Mouse (Mus musculus) midbrain, embryonic 10.5 days (tissue): ENCODE measurements around the gene Rmnd5b. TPM values are rescaled to one million over a fixed set of nuclear protein-coding genes. Genes with fewer than 3 reads are reported as not detected.
"Not testable (repeated sequence)": the region's sequence is repeated elsewhere in the genome, so short reads cannot be mapped to it uniquely, and the experiment has no call there.

Experiments used
- DNase-seq: peaks from one replicate; pipeline ENCODE4 v3.0.0-alpha.2; 2017; ENCODE audit warnings: low spot score
- H3K27ac ChIP-seq: fragments of 300-500 bp; sonication (generic); replicated peaks from 2 replicates; pipeline ENCODE4 v1.5.1; 2016; ENCODE audit warnings: mild to moderate bottlenecking
- H3K27me3 ChIP-seq: fragments of 300-500 bp; sonication (generic); 2 replicates; pipeline ENCODE4 v1.6.1; 2016; ENCODE audit warnings: low read depth, mild to moderate bottlenecking; ENCODE audit not compliant: poor library complexity, severe bottlenecking
- H3K36me3 ChIP-seq: fragments of 300-500 bp; sonication (generic); 2 replicates; pipeline ENCODE4 v1.6.1; 2016; ENCODE audit warnings: mild to moderate bottlenecking, moderate library complexity
- H3K4me1 ChIP-seq: fragments of 300-500 bp; sonication (generic); 2 replicates; pipeline ENCODE4 v1.6.1; 2016
- H3K4me3 ChIP-seq: fragments of 300-500 bp; sonication (generic); 2 replicates; pipeline ENCODE4 v1.5.1; 2016; ENCODE audit warnings: mild to moderate bottlenecking, moderate library complexity
- H3K9me3 ChIP-seq: fragments of 300-500 bp; sonication (generic); replicated peaks from 2 replicates; pipeline ENCODE4 v1.6.1; 2016; ENCODE audit warnings: mild to moderate bottlenecking
- WGBS: fragments of 180-500 bp; shearing (Covaris S2); methylation state at CpG from one replicate; pipeline ENCODE4 v1.1.7; 2016; 5-methylcytosine and 5-hydroxymethylcytosine counted together
- polyA plus RNA-seq: library from polyadenylated mRNA; unstranded; fragments of >200 nt; fragmentation: Nextera tagmentation; extraction: Ambion mirVana; gene quantifications from 2 replicates; pipeline ENCODE4 v1.2.1, GENCODE M21; 2016

Rmnd5b gene
- polyA plus RNA-seq, 1 experiment from 2014 or later = 38.6 TPM

GRCm38 (mm10) chr11:51632130-51632753 lies 3.5 kb downstream of the Rmnd5b start:
- H3K27me3 ChIP-seq = no peaks in the 10 kb centered on the region
- peaks cover 23% of the 10 kb centered on the region for H3K36me3 ChIP-seq
- 89% methylated on average over 6 of the region's 6 CpGs for WGBS
- no peak for DNase-seq
- H3K27ac ChIP-seq = no peak overlapping the region
- H3K9me3 ChIP-seq = no peaks in the 10 kb centered on the region
- H3K4me1 ChIP-seq = peaks cover 23% of the 10 kb centered on the region
- H3K4me3 ChIP-seq = no peak overlapping the region

GRCm38 (mm10) chr11:51629651-51630314 lies 5.9 kb downstream of the Rmnd5b start:
- Histone ChIP-seq H3K36me3 (peaks cover 48% of the 10 kb centered on the region), H3K4me3 (no peak overlapping the region), H3K4me1 (peaks cover 5% of the 10 kb centered on the region), H3K9me3 (no peaks in the 10 kb centered on the region), H3K27ac (no peak overlapping the region), H3K27me3 (no peaks in the 10 kb centered on the region)
- DNase-seq = no peak
- WGBS = 90% methylated on average over 15 of the region's 15 CpGs

GRCm38 (mm10) chr11:51627907-51628306 lies 7.8 kb downstream of the Rmnd5b start:
- DNase-seq = no peak
- H3K9me3 ChIP-seq = no peaks in the 10 kb centered on the region
- H3K4me1 ChIP-seq = no peaks in the 10 kb centered on the region
- 87% methylated on average over 8 of the region's 8 CpGs for WGBS
- H3K27me3 ChIP-seq = no peaks in the 10 kb centered on the region
- no peak overlapping the region for H3K4me3 ChIP-seq
- no peak overlapping the region for H3K27ac ChIP-seq
- peaks cover 66% of the 10 kb centered on the region for H3K36me3 ChIP-seq

- WGBS = 95% methylated on average over 9 of the region's 9 CpGs
- Histone ChIP-seq H3K27me3 (no peaks in the 10 kb centered on the region), H3K4me1 (no peaks in the 10 kb centered on the region), H3K36me3 (peaks cover 71% of the 10 kb centered on the region), H3K4me3 (no peak overlapping the region), H3K27ac (no peak overlapping the region), H3K9me3 (no peaks in the 10 kb centered on the region)
- no peak for DNase-seq
Observed at GRCm38 (mm10) chr11:51627425-51627824, 8.3 kb downstream of the Rmnd5b start.

DNA sequence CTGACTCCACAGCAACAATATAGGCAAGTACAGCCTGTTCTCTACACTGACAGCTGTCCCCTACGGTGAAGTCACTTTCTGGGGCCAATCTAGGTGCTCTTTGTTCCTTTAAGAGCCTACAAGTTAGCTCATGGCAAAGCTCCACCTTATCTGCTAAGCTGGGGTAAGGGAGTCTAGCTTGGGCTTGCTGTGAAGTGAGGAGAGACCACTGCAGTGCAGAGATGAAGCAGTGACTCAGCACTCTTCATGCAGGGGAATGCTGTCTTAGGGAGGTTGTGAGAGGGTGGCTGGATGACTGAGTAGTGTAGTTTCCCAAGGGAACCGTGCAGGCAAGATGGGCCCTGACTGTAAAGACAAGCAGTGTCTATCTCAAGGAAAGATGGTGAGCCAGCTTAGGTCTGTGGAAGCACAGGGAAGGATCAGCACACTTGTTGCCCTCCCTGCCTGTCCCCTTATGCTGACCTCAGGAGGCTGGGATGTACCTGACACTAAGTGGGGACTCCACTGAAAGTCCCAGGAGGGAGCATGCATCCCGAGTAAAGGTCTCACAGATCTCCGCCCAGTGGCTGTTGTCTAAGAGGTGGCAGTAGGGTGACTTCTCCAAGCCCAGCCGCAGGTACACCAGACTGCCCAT lies 10.4 kb downstream of the Rmnd5b start:
- Histone ChIP-seq H3K4me3 (no peak overlapping the region), H3K27me3 (no peaks in the 10 kb centered on the region), H3K36me3 (peaks cover 86% of the 10 kb centered on the region), H3K9me3 (no peaks in the 10 kb centered on the region), H3K27ac (no peak overlapping the region), H3K4me1 (peaks cover 16% of the 10 kb centered on the region)
- no peak for DNase-seq
- WGBS = 92% methylated on average over 5 of the region's 5 CpGs

GRCm38 (mm10) chr11:51622971-51623491 lies 12.7 kb downstream of the Rmnd5b start:
- H3K27ac ChIP-seq = no peak overlapping the region
- H3K4me1 ChIP-seq = peaks cover 21% of the 10 kb centered on the region
- H3K9me3 ChIP-seq = no peaks in the 10 kb centered on the region
- H3K27me3 ChIP-seq = no peaks in the 10 kb centered on the region
- WGBS = 87% methylated on average over 7 of the region's 7 CpGs
- no peak overlapping the region for H3K4me3 ChIP-seq
- H3K36me3 ChIP-seq = peaks cover 70% of the 10 kb centered on the region
- no peak for DNase-seq

DNA sequence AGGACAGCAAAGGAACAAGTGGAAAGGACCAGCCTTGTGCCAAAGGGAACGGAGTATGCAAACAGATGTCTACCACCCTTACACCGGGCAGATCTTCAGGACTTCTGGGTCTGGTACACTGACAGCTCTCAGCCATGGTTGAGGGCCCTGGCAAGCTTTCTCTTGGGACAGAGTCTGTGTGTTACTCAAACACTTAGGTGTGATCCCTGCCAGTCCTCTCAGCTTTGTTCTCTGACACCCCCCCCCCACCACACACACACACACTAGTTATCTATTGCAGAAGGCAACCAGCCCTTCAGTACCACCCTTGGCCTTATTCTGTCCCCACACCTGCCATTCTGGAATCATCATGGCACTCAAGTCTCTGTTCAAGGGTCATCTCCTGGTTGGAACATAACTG lies 13.9 kb downstream of the Rmnd5b start:
- Histone ChIP-seq H3K4me3 (0 out of 2 replicates have a peak overlapping the region, but pooled peaks have one; percentile 81), H3K27ac (no peak overlapping the region), H3K4me1 (peaks cover 21% of the 10 kb centered on the region), H3K36me3 (peaks cover 58% of the 10 kb centered on the region), H3K9me3 (no peaks in the 10 kb centered on the region), H3K27me3 (no peaks in the 10 kb centered on the region)
- WGBS = 94% methylated on average over 2 of the region's 2 CpGs
- DNase-seq = no peak

DNA sequence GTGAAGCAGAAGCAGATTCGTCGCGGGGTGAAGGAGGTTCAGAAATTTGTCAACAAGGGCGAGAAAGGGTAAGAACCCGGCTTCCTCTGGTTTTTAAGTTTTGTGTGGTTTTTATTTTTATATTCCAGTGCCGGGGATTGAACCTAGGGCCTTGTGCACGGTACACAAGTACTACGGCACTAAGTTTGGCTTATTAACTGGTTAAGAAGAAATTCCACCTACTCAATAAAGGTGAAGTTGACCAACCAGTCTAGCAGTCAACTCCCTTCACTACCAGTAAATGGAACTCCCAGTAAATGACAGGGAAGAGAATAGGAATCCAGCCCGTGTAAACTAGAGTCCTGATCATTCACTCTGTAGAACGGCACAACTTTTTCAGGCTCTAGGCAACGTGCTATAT lies 15.6 kb downstream of the Rmnd5b start:
- peaks cover 41% of the 10 kb centered on the region for H3K36me3 ChIP-seq
- 3% methylated on average over 11 of the region's 11 CpGs for WGBS
- DNase-seq = no peak
- peak overlapping the region; percentile 89 for H3K27ac ChIP-seq
- peaks cover 30% of the 10 kb centered on the region for H3K4me1 ChIP-seq
- no peaks in the 10 kb centered on the region for H3K27me3 ChIP-seq
- no peaks in the 10 kb centered on the region for H3K9me3 ChIP-seq
- H3K4me3 ChIP-seq = peak overlapping the region; percentile 81

DNA sequence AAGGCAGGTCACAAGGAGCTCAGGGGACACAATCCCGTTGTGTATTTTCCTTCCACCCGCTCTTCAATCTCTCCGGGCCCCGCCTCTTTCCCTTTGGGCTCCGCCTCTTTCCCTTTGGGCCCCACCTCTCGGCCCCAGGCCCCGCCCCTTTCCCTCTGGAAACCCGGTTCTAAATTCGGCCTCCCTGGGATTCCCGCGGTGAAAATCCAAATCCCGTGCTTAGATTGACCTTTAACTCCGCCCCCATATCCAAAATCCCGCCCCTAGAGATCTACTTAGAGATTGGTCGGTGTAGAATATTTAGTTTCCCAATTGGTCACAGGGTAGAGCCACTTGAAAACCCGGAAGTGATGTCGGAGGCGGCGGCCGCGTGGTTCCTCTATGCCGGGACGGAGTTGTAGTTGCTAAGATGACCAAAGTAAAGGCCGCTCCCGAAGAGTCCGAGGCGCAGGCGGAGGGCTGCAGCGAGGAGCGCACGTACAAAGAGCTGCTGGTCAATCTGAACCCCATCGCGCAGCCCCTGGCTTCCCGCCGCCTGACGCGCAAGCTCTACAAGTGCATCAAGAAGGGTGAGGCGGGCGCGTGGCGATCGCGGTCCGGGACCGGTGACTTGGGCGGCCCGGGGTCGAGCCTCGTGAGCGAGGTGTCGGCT lies 16.2 kb downstream of the Rmnd5b start, which contains the start of gene Nhp2:
Gene Nhp2, plus strand, starts transcription at position 327 of the 652 bp plus-strand sequence.
- under 1% methylated on average over 51 of the region's 51 CpGs for WGBS

GRCm38 (mm10) chr11:51618894-51619408 lies 16.7 kb downstream of the Rmnd5b start:
- H3K27ac ChIP-seq = peak overlapping the region; percentile 89
- peaks cover 32% of the 10 kb centered on the region for H3K4me1 ChIP-seq
- no peak for DNase-seq
- no peaks in the 10 kb centered on the region for H3K9me3 ChIP-seq
- WGBS = 59% methylated on average over 8 of the region's 8 CpGs
- H3K36me3 ChIP-seq = peaks cover 30% of the 10 kb centered on the region
- H3K27me3 ChIP-seq = peaks cover 3% of the 10 kb centered on the region; the same call in 1 of the 2 replicates
- H3K4me3 ChIP-seq = peak overlapping the region; percentile 81

More for the DNA sequence above, 16.2 kb downstream of the Rmnd5b start, which contains the start of gene Nhp2:
- Histone ChIP-seq H3K27me3 (peaks cover 3% of the 10 kb centered on the region; the same call in 1 of the 2 replicates), H3K9me3 (no peaks in the 10 kb centered on the region), H3K4me1 (peaks cover 32% of the 10 kb centered on the region), H3K36me3 (peaks cover 35% of the 10 kb centered on the region), H3K27ac (peak within 1 kb of the TSS; percentile 89), H3K4me3 (peak within 1 kb of the TSS; percentile 81)
- peak; percentile 95 for DNase-seq

DNA sequence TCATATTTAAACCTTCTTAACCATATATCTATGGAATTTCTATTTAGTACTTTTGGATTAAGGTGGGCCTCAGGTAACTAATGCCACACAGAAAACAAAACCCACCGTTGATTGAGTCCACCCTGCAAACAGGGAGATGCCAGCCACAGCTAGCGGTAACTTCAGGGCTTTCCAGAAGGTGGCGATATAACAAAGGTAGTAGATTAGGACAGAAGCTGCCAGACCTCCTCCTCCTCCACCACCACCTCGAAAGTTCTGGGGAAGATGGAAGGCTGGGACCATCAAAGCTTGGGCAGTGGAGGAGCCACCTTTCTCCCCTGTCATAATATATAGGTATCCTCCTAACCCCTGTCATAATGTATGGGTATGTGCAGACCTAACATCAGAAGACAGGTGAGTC lies 18.0 kb downstream of the Rmnd5b start:
- peaks cover 17% of the 10 kb centered on the region for H3K36me3 ChIP-seq
- no peak overlapping the region for H3K4me3 ChIP-seq
- no peaks in the 10 kb centered on the region for H3K9me3 ChIP-seq
- H3K27ac ChIP-seq = no peak overlapping the region
- WGBS = 8% methylated on average over 4 of the region's 4 CpGs
- peaks cover 3% of the 10 kb centered on the region; the same call in 1 of the 2 replicates for H3K27me3 ChIP-seq
- peak; percentile 64 for DNase-seq
- peaks cover 32% of the 10 kb centered on the region for H3K4me1 ChIP-seq

GRCm38 (mm10) chr11:51616113-51616512 lies 19.6 kb downstream of the Rmnd5b start:
- H3K27me3 ChIP-seq, DNase-seq, H3K9me3 ChIP-seq, H3K36me3 ChIP-seq: not testable (repeated sequence)
- peaks cover 24% of the 10 kb centered on the region for H3K4me1 ChIP-seq
- 94% methylated on average over 7 of the region's 7 CpGs for WGBS
- peak overlapping the region; percentile 46 for H3K4me3 ChIP-seq
- H3K27ac ChIP-seq = peak overlapping the region; percentile 82
